Mouse (Mus musculus): ENCODE measurements around the gene Fah.

DNA sequence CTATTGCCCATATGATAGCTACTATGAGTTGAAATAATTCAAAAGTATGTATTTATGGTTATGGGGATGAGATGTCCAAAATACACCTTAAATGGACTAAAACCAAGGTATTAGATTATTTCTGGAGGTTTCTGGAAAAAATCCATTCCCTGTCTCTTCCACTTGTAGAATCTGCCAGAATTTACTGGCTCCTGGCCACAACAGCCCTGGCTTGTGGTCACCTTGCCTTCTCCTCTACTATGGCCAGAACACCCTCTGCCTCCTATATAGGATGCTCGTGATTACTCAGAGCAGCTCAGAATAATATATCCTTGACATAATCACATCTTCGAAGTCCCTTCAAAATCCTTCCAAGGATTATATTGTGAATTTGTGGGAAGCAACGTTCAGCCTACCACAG is 42.3 kb downstream of the Fah start:
- no peak for TF ChIP-seq CTCF (conservative IDR thresholded peaks at IDR 0.05; ENCODE audit: low read length)
- no peak for TF ChIP-seq POU5F1 (IDR thresholded peaks at IDR 0.05; ENCODE audit: borderline replicate concordance, low read length)

All from E14TG2a.4 (cell line).